Mouse (Mus musculus): Measurements from ENCODE around the gene 1810049J17Rik.

- TF ChIP-seq CTCF (IDR thresholded peaks at IDR 0.05; ENCODE audit: low read depth) (no peak), EP300 (IDR thresholded peaks at IDR 0.05; ENCODE audit: low read depth) (no peak)
Observed at GRCm38 (mm10) chr15:12285535-12285809, 36.2 kb downstream of the 1810049J17Rik start.
